Mouse (Mus musculus) intestine, postnatal 0 days (tissue): ENCODE data around the gene Enthd1. TPM values are rescaled to one million over a fixed set of nuclear protein-coding genes. Genes with fewer than 3 reads are reported as not detected.

Source experiments
- ATAC-seq: fragments of 200-750 bp; cut with Nextera tagmentation; 2 replicates; pipeline ENCODE4 v1.8.0; 2017; ENCODE audit warnings: mild to moderate bottlenecking, moderate TSS enrichment, moderate library complexity
- H3K27ac ChIP-seq: fragments of 300-500 bp; sonication (generic); 2 replicates; pipeline ENCODE4 v1.5.1; 2014; ENCODE audit warnings: mild to moderate bottlenecking, low read depth, low read length, moderate library complexity
- H3K27me3 ChIP-seq: fragments of 300-500 bp; sonication (generic); replicated peaks from 2 replicates; pipeline ENCODE4 v1.6.1; 2014; ENCODE audit warnings: low read length, mixed read lengths; ENCODE audit not compliant: control insufficient read depth, insufficient read depth
- H3K36me3 ChIP-seq: fragments of 300-500 bp; sonication (generic); 2 replicates; pipeline ENCODE4 v1.6.1; 2014; ENCODE audit warnings: mild to moderate bottlenecking, moderate library complexity; ENCODE audit not compliant: control insufficient read depth, insufficient read depth
- H3K4me1 ChIP-seq: fragments of 300-500 bp; sonication (generic); replicated peaks from 2 replicates; pipeline ENCODE4 v1.6.1; 2014; ENCODE audit warnings: antibody characterized with exemption, low read length, mixed read lengths; ENCODE audit not compliant: control insufficient read depth, insufficient read depth
- H3K4me2 ChIP-seq: fragments of 300-500 bp; sonication (generic); replicated peaks from 2 replicates; pipeline ENCODE4 v1.6.1; 2014; ENCODE audit warnings: low read depth, mild to moderate bottlenecking, moderate library complexity
- H3K4me3 ChIP-seq: fragments of 300-500 bp; sonication (generic); 2 replicates; pipeline ENCODE4 v1.5.1; 2014; ENCODE audit warnings: low read depth, low read length
- H3K9ac ChIP-seq: fragments of 300-500 bp; sonication (generic); 2 replicates; pipeline ENCODE4 v1.6.1; 2014; ENCODE audit warnings: mild to moderate bottlenecking, low read depth, low read length
- H3K9me3 ChIP-seq: fragments of 300-500 bp; sonication (generic); 2 replicates; pipeline ENCODE4 v1.6.1; 2016; ENCODE audit warnings: mixed run types; ENCODE audit not compliant: control insufficient read depth
- CTCF ChIP-seq: sonication (generic); IDR thresholded peaks from 2 replicates; pipeline ENCODE4 v1.5.1; 2016; ENCODE audit warnings: low read depth, mild to moderate bottlenecking, control low read depth, antibody characterized with exemption, moderate library complexity
- WGBS: fragments of 180-500 bp; shearing (Covaris S2); extraction: QIAGEN DNeasy Blood & Tissue Kit; methylation state at CpG from one replicate; pipeline ENCODE4 v1.1.7; 2014; 5-methylcytosine and 5-hydroxymethylcytosine counted together
- polyA plus RNA-seq: library from polyadenylated mRNA; unstranded; fragments of >200 nt; fragmentation: Nextera tagmentation; extraction: Ambion mirVana; gene quantifications from 2 replicates; pipeline ENCODE4 v1.2.1, GENCODE M21; 2015

Gene Enthd1
- polyA plus RNA-seq, 1 experiment from 2014 or later = not detected

DNA sequence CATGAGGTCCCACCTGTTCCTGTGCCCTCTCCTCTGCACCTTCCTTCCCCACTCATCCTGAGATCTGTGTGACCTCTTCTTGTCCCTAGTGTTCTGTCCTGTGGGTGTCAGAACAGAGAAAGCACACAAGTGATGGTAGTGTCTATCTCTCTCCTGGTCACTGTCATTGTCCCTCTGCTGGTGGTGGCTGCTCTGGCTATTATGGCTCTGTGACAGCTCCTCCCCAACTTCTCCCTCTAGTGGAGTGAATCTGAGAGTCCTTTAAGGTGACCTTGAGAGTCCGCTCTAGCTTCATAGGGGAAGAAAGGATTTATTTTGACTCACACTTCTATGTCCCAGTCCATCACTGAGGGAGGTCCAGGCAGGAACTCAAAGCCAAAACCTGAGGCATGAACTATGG lies 79.4 kb downstream of the Enthd1 start:
- no peak overlapping the region for H3K4me2 ChIP-seq
- WGBS = 90% methylated on average over 1 of the region's 1 CpGs
- H3K27me3 ChIP-seq = no peaks in the 10 kb centered on the region
- TF ChIP-seq CTCF = peak; percentile 45
- no peak overlapping the region for H3K9ac ChIP-seq
- no peaks in the 10 kb centered on the region for H3K9me3 ChIP-seq
- no peaks in the 10 kb centered on the region for H3K36me3 ChIP-seq
- no peak overlapping the region for H3K27ac ChIP-seq
- H3K4me3 ChIP-seq = no peak overlapping the region
- no peak for ATAC-seq
- H3K4me1 ChIP-seq = no peaks in the 10 kb centered on the region

DNA sequence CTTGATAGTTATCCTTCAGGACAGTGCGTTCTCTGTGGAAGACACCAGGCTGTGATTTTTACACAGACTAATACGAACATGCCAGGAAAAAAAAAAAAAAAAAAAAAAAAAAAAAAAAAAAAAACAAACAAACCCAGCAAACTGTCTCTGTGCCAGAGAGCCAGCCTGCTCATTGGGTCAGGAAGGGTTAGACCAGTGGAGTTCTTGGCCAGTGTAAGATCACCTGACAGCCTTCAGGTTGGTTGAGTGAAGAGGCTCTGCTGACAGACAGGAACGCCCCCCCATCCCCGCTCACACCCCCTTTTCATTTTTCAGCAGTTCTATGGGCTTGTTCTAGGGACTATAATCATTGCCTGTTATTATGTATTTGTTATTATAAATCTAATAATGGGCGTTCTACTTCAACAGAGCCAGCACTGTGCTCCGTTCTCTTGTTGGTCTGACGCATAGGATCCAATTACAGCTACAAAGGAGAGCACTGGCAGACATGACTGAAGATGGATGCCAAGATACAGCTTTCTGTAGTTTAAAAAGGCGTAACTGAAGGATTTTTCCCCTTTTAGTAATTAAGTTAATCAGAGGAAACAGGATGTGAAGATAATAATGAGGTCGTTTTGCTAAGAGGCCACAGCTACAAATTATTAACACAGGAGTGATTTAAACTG lies 81.8 kb downstream of the Enthd1 start:
- H3K27me3 ChIP-seq = no peaks in the 10 kb centered on the region
- WGBS = 74% methylated on average over 9 of the region's 9 CpGs
- no peak for TF ChIP-seq CTCF
- H3K4me3 ChIP-seq = no peak overlapping the region
- H3K9me3 ChIP-seq = no peaks in the 10 kb centered on the region
- H3K27ac ChIP-seq = no peak overlapping the region
- H3K9ac ChIP-seq = no peak overlapping the region
- no peak for ATAC-seq
- no peaks in the 10 kb centered on the region for H3K4me1 ChIP-seq
- no peaks in the 10 kb centered on the region for H3K36me3 ChIP-seq
- no peak overlapping the region for H3K4me2 ChIP-seq

DNA sequence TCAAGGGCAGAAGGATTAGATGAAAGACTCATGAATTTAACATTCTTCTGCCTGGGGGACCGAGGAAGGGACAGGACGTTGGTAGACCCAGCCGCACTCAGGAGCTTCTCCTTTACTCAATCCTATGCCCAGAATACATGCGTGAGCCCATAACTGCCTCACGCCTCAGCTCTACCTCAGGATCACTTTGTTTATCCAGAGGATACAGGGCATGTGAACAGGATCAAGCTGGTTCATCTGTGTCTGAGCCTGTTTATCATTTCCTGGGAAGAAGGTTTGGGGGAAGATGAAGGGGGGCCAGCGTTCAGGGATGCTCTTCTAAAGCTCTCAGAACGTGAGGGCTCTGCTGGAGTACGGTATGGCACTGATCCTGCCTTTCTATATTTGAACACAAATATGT lies 82.6 kb downstream of the Enthd1 start:
- 61% methylated on average over 8 of the region's 8 CpGs for WGBS

DNA sequence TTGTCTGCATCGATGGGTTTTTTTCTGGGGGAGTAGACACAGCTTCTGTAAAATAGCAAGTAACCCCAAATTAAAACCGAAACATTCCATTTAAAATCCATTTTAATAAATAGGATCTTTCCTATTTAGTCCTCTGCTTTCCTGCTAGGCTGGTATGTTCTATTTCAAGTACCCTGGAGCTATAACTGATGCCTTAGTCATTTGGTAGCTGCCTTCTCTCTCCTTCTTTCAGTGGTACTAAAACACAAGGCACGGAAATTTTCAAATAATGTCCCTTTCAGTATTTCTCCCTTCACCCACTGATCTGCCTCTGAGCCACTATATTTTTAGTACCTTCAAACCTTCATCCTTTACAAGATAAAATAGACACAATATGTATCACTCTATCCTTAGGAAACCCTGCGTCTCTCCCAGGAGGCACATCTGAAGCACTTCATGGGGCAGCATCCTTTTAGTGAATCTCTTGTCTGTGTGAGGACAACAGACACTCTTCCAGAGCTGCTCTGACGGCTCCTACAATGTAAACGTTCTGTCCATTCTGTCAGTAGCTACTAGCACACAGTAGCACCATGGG lies 90.4 kb downstream of the Enthd1 start:
- Histone ChIP-seq H3K27me3 (no peaks in the 10 kb centered on the region), H3K9me3 (no peaks in the 10 kb centered on the region), H3K27ac (no peak overlapping the region), H3K36me3 (no peaks in the 10 kb centered on the region), H3K4me3 (no peak overlapping the region), H3K4me2 (no peak overlapping the region), H3K9ac (no peak overlapping the region), H3K4me1 (no peaks in the 10 kb centered on the region)
- no peak for ATAC-seq
- no peak for TF ChIP-seq CTCF
- 77% methylated on average over 6 of the region's 6 CpGs for WGBS

More for the DNA sequence above, 82.6 kb downstream of the Enthd1 start:
- no peak overlapping the region for H3K9ac ChIP-seq
- no peak overlapping the region for H3K27ac ChIP-seq
- H3K4me1 ChIP-seq = no peaks in the 10 kb centered on the region
- no peak overlapping the region for H3K4me2 ChIP-seq
- no peak overlapping the region for H3K4me3 ChIP-seq
- H3K9me3 ChIP-seq = no peaks in the 10 kb centered on the region
- no peaks in the 10 kb centered on the region for H3K36me3 ChIP-seq
- ATAC-seq = no peak
- TF ChIP-seq CTCF = no peak
- no peaks in the 10 kb centered on the region for H3K27me3 ChIP-seq

DNA sequence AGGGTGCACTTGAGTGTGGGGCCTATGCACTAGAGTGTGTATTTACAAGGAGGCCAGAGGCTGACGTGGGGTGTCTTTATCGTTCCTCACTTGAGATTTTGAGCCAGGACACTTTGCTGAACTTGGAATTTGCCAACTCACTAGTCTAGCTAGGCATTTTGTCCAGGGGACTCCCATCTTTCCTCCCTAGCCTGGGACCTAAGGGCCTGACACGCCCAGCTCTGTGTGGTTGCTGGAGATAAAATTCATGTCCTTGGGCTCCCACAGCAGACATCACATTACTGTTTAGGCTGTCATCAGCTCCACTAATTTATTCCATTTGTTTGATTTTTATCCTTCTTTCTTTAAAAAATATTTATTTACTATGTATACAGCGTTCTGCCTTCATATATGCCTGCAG lies 97.1 kb downstream of the Enthd1 start:
- Histone ChIP-seq H3K4me3 (no peak overlapping the region), H3K9ac (no peak overlapping the region), H3K27me3 (peaks cover 2% of the 10 kb centered on the region; the same call in 1 of the 2 replicates), H3K4me2 (no peak overlapping the region), H3K4me1 (no peaks in the 10 kb centered on the region), H3K9me3 (no peaks in the 10 kb centered on the region), H3K27ac (no peak overlapping the region), H3K36me3 (no peaks in the 10 kb centered on the region)
- ATAC-seq = no peak
- TF ChIP-seq CTCF = no peak
- WGBS = 84% methylated on average over 4 of the region's 4 CpGs

DNA sequence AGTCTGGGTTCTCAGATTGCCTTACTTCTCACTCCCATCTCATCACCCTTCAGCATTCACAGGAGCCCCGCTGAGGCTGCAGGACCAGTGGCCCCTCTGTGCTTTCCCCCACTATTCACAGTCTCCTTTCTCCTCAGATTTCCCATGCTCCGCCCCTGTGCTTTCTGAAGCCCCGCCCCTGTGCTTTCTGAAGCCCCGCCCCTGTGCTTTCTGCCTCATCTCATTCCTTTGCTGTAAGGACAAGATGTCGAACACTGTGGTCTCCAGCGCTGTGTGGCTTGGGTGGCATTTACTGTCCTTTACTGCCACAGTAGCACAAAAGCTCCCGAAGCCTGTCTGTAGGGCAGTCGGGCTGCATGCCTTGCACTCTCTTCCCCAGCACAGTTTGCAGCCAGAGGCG lies 102.8 kb downstream of the Enthd1 start:
- Histone ChIP-seq H3K4me1 (no peaks in the 10 kb centered on the region), H3K4me2 (peak overlapping the region; percentile 43), H3K9me3 (no peaks in the 10 kb centered on the region), H3K27me3 (peaks cover 8% of the 10 kb centered on the region; the same call in 1 of the 2 replicates), H3K4me3 (no peak overlapping the region), H3K36me3 (no peaks in the 10 kb centered on the region), H3K9ac (no peak overlapping the region), H3K27ac (no peak overlapping the region)
- WGBS = 3% methylated on average over 9 of the region's 9 CpGs
- TF ChIP-seq CTCF = no peak
- ATAC-seq = no peak
